Mouse (Mus musculus): ENCODE measurements around the gene Tat.

Gene Tat

DNA sequence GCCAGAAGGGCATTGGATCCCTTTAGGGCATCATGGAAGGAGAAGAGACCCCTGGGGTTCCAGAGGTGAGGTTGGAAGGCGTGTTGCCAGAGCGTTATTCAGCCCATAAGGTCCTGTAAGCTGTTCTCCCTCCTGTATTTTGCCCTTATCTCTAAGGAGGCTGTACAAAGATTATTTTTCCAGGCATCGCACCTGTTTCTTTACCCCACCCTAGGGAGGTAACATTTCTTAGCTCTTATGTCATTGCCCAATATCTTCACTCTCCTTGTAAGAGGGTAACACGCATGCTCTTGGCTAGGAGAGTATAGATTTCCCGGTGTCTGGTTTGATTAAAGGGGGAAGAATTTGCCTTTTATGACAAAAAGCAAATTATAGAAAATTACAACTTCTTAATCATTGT, 49.4 kb downstream of the Tat start, which contains the start of gene Chst4:
Gene Chst4, minus strand, starts transcription at position 82 of the 400 bp plus-strand sequence.
- 91% methylated on average over 5 of the region's 5 CpGs for WGBS

DNA sequence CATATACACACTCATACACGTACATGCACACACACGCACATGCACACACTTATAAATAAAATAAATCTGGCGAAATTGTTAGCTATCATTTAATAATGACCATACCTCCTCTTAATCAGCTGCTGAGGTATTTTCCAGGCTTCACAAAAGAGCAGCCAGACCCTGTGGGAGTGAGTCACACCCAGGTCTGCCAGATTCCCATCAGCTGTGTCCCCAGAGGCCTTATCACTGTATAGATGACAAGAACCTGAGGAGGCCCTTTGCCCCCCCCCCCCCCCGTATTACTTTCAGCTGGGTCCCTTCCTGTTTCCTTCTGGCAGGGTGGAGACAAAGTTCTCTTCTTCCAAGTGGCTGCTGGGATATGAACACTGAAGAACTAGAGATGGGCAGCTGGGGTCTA, 50.3 kb downstream of the Tat start:
- 85% methylated on average over 4 of the region's 4 CpGs for WGBS

Measured in cerebral cortex, adult 2 months (tissue).